Mouse (Mus musculus) megakaryocyte, embryonic 14.5 days (primary cell): ENCODE measurements around the gene Rnls. TPM values are rescaled to one million over a fixed set of nuclear protein-coding genes. Genes with fewer than 3 reads are reported as not detected.

Experiments used
- H3K27me3 ChIP-seq: replicated peaks from 2 replicates; pipeline ENCODE3; 2012; ENCODE audit warnings: inconsistent platforms
- H3K36me3 ChIP-seq: replicated peaks from 2 replicates; pipeline ENCODE3; 2012; ENCODE audit warnings: low read length, inconsistent platforms, mixed read lengths
- H3K4me1 ChIP-seq: 2 replicates; pipeline ENCODE4 v1.6.1; 2012; ENCODE audit warnings: inconsistent platforms
- H3K4me3 ChIP-seq: replicated peaks from 2 replicates; pipeline ENCODE3; 2012; ENCODE audit warnings: moderate library complexity, mild to moderate bottlenecking, inconsistent platforms
- H3K9me3 ChIP-seq: 2 replicates; pipeline ENCODE4 v1.6.1; 2012; ENCODE audit warnings: inconsistent platforms
- FLI1 ChIP-seq: IDR thresholded peaks from 2 replicates; pipeline ENCODE4 v1.6.1; 2012; ENCODE audit warnings: low read length, inconsistent platforms, mixed read lengths
- GATA1 ChIP-seq: IDR thresholded peaks from 3 replicates; pipeline ENCODE4 v1.6.1; 2012; ENCODE audit warnings: mixed read lengths, low read length, inconsistent platforms, borderline replicate concordance
- polyA plus RNA-seq: library from polyadenylated mRNA; stranded (reverse); fragments of >175 nt; gene quantifications from 2 replicates; pipeline ENCODE4 v1.2.3, GENCODE M21; 2012; ENCODE audit warnings: low replicate concordance; ENCODE audit not compliant: insufficient read depth

The Rnls gene
- polyA plus RNA-seq, 1 experiment: 0.29 TPM

DNA sequence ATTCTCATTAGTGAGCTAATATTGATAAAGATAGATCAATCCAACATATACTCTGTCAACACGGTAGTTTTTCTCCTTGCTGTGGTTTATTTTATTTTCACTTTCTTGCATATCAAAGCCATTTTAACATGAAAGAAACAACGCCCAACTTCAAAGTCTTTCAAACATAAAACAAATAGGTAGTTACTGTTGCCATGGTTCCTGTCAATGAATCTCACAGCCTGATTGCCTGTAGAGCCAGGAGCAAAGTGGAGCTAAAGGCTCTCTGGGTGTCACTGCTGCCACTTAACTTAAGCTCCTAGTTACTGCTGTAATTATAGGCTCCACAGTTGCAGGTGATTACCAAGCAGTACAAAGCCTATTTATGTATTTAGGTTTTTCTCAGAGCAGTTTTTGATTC, 126.8 kb downstream of the Rnls start:
- TF ChIP-seq GATA1: no peak
- TF ChIP-seq FLI1: no peak
- Histone ChIP-seq H3K4me3 (no peak overlapping the region), H3K9me3 (no peaks in the 10 kb centered on the region), H3K4me1 (peaks cover 6% of the 10 kb centered on the region), H3K27me3 (no peaks in the 10 kb centered on the region), H3K36me3 (no peaks in the 10 kb centered on the region)

DNA sequence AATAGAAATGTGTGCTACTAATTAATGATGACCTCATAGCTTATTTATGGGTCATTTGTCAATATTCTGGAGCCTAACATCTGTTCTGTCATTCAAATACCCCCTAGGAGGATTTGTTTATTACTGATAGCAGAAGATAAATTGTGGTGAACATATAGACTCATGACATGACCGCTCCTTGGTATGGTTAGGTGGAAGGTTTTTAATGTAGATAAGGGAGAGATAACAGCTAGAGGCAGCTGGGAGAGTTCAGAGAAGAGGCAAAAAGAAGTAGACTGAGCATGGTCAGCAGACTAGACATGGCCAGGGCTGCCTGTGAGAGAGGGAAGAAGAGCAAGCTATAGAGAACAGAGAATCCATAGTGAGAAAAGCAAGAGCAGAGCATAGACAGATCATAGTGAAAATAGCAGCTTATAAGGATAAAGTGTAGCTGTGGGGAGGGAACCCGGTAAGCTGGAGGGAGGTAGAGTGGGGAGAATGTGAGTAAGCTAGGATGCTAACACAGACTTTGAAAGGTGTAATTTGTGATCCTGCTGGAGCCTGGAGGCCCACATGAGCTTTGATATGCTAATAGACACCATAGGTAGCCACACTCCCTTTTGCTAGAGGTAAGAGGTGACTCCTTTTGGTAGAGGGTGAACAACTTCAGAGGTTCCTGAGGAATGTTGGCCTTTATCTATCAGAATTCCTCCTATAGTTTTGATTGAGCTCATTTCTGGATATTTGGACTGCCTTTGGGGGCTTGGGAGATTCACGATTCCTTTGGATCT, 127.7 kb downstream of the Rnls start:
- TF ChIP-seq FLI1: no peak
- TF ChIP-seq GATA1: no peak
- Histone ChIP-seq H3K36me3 (no peaks in the 10 kb centered on the region), H3K9me3 (no peaks in the 10 kb centered on the region), H3K27me3 (no peaks in the 10 kb centered on the region), H3K4me1 (peaks cover 8% of the 10 kb centered on the region), H3K4me3 (no peak overlapping the region)

DNA sequence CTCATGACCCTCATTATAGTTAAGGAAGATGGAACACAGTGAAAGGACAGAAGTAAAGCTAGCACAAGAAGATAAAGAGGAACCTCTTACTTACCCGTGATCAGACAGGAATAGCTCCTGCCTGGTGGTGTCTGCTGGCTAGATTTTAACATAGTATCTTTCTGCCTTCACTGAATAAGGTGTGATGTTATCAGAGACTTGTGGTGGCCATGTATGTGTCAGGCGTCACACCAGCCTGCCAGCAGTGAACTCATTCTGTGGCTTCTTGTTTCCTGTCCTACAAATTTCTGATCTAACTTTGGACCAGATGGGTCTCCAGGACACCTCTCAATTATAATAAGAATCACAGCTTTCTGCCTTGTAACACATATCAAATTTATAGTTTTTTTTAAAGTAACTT, 129.7 kb downstream of the Rnls start:
- H3K27me3 ChIP-seq: no peaks in the 10 kb centered on the region
- no peak overlapping the region for H3K4me3 ChIP-seq
- no peak for TF ChIP-seq GATA1
- TF ChIP-seq FLI1: no peak
- peaks cover 15% of the 10 kb centered on the region for H3K4me1 ChIP-seq
- H3K36me3 ChIP-seq: no peaks in the 10 kb centered on the region
- no peaks in the 10 kb centered on the region for H3K9me3 ChIP-seq

DNA sequence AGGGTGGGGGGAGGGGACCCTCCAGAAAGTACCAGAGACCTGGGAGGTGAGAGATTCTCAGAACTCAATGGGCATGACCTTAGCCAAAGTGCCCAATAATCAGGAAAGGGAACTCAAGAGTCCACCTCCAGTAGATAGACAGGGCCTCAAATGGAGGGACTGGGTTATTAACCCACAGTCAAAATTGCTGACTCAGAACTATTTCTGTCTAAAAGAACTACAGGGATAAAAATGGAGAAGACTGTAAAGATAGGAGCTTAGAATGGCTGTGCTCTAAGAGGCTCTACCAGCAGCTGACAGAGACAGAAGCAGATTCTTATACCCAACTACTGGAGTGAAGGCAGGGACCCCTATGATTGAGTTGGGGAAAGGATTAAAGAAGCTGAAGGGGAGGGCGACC, 132.9 kb downstream of the Rnls start:
- TF ChIP-seq FLI1 (no peak), GATA1 (no peak)
- H3K9me3 ChIP-seq: no peaks in the 10 kb centered on the region
- H3K27me3 ChIP-seq: no peaks in the 10 kb centered on the region
- no peak overlapping the region for H3K4me3 ChIP-seq
- no peaks in the 10 kb centered on the region for H3K36me3 ChIP-seq
- H3K4me1 ChIP-seq: peaks cover 15% of the 10 kb centered on the region

DNA sequence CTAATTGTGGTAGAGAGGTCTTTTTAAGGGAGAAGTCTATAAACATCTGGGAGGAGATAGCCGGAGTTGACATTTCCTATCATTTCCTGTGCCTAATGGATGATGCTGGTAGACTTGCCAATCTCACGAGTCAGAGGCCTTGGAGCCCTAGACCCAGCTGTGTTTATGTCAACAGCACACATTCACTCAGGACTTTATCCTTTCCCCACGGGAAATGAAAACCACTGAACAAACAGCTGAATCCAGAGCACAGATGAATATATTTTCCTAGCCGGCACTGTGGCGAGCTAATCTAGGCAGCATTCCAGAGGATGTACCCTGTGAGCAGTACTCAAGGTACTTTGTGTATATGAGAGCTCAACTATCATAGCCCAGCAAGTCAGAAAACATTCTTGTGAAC, 138.2 kb downstream of the Rnls start:
- Histone ChIP-seq H3K27me3 (no peaks in the 10 kb centered on the region), H3K9me3 (no peaks in the 10 kb centered on the region), H3K36me3 (no peaks in the 10 kb centered on the region), H3K4me1 (peaks cover 7% of the 10 kb centered on the region), H3K4me3 (no peak overlapping the region)
- TF ChIP-seq GATA1 (no peak), FLI1 (no peak)

DNA sequence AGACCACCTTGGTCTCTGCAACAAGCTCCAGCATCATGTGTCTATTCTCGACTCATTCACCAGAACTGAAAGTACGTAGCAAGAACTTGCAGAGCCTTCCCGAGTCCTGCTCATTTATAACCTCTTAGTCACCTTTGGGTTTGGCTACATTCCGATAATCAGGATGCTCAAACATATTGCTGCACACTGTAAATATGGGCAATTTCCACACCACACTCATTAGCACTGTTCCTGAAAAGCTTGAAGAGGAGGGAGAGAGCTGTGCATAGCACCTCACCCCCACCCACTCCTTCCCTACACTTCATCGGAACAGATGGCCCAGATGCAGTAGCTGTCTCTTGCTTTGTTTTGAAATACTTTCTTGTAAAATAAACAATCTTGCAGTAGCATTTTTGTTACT, 139.9 kb downstream of the Rnls start:
- Histone ChIP-seq H3K27me3 (no peaks in the 10 kb centered on the region), H3K9me3 (no peaks in the 10 kb centered on the region), H3K4me3 (no peak overlapping the region), H3K4me1 (peaks cover 5% of the 10 kb centered on the region; the same call in 1 of the 2 replicates), H3K36me3 (no peaks in the 10 kb centered on the region)
- TF ChIP-seq GATA1: no peak
- no peak for TF ChIP-seq FLI1

DNA sequence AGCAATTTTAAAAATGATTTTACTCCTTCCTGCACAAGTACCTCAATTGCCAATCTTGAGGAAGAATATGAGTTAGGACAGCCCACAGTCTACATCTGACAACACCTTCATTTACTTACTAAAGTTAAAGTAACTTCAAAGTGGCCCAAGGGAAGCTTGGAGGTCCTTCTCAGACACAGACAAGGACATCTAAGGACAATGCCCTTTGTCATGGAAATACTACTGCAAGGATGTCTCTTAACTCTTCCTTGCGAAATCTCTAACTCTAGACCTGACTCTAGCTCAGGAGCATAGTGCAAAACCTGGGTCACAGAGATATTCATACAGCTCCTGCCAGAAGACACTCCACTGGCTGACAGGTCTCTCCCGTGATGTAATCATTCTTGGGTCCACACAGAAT, 147.9 kb downstream of the Rnls start:
- H3K9me3 ChIP-seq: peaks cover 10% of the 10 kb centered on the region; the same call in 1 of the 2 replicates
- H3K4me1 ChIP-seq: no peaks in the 10 kb centered on the region
- no peak overlapping the region for H3K4me3 ChIP-seq
- H3K36me3 ChIP-seq: no peaks in the 10 kb centered on the region
- no peaks in the 10 kb centered on the region for H3K27me3 ChIP-seq
- TF ChIP-seq GATA1 (no peak), FLI1 (no peak)

DNA sequence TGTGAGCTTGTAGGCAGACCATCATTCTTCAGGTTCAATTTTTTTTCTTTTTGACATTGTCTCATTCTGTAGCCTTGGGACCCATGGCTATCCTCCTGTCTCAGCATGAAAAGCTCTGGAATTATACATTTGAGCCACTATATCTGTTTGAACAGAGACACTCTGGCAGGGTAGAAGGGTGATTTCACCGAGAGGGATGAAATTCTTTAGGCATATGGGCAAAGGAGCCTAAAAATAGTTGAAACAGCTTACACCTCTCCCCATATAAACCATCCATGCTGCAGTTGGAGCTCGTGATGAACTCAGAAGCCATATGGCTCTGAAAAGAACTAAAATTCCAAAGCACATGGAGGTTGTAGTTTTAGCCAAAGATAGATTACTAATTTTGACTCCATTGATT, 151.7 kb downstream of the Rnls start:
- Histone ChIP-seq H3K27me3 (no peaks in the 10 kb centered on the region), H3K36me3 (no peaks in the 10 kb centered on the region), H3K9me3 (peaks cover 10% of the 10 kb centered on the region; the same call in 1 of the 2 replicates), H3K4me3 (no peak overlapping the region), H3K4me1 (no peaks in the 10 kb centered on the region)
- TF ChIP-seq FLI1 (no peak), GATA1 (no peak)

DNA sequence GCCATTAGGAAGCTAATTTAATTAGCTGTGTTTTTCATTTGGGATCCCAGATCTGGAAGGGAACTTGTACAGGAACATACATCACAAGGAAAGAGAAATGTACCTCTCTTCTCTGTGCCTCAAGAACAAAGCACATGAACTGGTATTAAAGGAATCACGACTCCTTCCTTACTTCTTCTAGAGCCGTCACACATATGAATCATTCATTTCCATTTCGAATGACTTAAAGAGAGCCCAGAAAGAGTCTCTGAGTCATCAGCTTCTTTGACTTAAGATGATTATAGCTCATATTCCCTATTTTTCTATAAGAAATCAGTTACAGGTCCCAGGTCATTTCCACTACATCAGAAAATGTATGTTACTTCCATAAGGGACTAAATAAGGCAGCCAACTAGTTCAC, 159.2 kb downstream of the Rnls start:
- peaks cover 5% of the 10 kb centered on the region for H3K27me3 ChIP-seq
- H3K9me3 ChIP-seq: no peaks in the 10 kb centered on the region
- no peaks in the 10 kb centered on the region for H3K36me3 ChIP-seq
- TF ChIP-seq GATA1 (no peak), FLI1 (no peak)
- peaks cover 3% of the 10 kb centered on the region for H3K4me1 ChIP-seq
- no peak overlapping the region for H3K4me3 ChIP-seq

DNA sequence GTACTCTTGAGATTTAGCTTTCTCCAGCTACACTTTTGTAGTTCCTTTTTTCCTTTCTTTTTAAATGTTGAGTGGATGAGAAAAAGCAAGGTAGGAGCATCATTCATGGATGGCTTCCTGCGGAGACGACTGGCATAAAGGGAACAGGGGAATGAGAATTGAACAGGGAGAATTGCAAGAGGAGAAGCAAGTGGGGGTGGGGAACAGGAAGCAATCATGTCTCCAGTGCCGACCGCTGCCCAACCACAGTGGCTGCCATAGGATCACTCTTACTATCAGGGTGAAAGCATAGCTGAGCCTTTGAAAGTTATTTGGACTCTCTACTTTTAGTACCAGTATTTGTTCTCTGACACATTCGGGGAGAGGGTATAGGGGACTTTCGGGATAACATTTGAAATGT, 160.8 kb downstream of the Rnls start:
- Histone ChIP-seq H3K4me3 (no peak overlapping the region), H3K27me3 (peaks cover 6% of the 10 kb centered on the region), H3K4me1 (peaks cover 6% of the 10 kb centered on the region), H3K9me3 (no peaks in the 10 kb centered on the region), H3K36me3 (no peaks in the 10 kb centered on the region)
- TF ChIP-seq FLI1: no peak
- no peak for TF ChIP-seq GATA1
